Mouse (Mus musculus): Measurements from ENCODE around the gene Stfa3.

DNA sequence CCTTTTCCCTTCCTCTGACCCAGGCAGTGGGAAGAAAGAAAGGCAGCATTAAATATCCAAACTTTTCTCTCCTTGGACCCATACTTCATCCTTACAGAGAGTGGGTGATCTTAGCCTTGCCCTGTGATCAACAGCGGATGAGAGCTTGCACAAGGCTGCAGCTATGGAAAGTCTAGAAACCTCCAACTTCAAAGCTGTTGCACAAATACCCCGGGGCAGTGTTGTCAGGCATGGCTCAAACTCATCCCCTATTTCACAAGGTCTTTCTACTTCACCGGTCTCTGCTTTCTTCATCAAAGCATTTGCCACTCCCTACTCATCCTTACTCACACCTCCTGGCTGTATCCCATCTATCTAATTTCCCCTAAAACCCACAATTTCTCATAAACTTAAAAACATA is 10.2 kb upstream of the Stfa3 start:
- TF ChIP-seq GATA1 (IDR thresholded peaks at IDR 0.05; ENCODE audit: borderline replicate concordance, low read length), result no peak
- no peak for TF ChIP-seq FLI1 (IDR thresholded peaks at IDR 0.05; ENCODE audit: low read length)

Data from megakaryocyte, embryonic 14.5 days (primary cell).